Mouse (Mus musculus) heart, postnatal 14 days (tissue): ENCODE measurements at regions not wholly inside any gene's neighbourhood (a gene's known extent, or its start where the extent isn't known, plus 50 kb on each side); places are given as distances from the start of the nearest gene placed in this dataset.
"Not testable (repeated sequence)": the region's sequence is repeated elsewhere in the genome, so short reads cannot be mapped to it uniquely, and the experiment has no call there.

Experiments used
- DNase-seq, 2 experiments: peaks; one replicate each; pipeline ENCODE4 v3.0.0; 2021 to 2022
- intact Hi-C: fragments of 180-260 bp; cut with DNase I; formaldehyde crosslinking; loops from one replicate; pipeline ENCODE4 v1.15.1; 2025

DNA sequence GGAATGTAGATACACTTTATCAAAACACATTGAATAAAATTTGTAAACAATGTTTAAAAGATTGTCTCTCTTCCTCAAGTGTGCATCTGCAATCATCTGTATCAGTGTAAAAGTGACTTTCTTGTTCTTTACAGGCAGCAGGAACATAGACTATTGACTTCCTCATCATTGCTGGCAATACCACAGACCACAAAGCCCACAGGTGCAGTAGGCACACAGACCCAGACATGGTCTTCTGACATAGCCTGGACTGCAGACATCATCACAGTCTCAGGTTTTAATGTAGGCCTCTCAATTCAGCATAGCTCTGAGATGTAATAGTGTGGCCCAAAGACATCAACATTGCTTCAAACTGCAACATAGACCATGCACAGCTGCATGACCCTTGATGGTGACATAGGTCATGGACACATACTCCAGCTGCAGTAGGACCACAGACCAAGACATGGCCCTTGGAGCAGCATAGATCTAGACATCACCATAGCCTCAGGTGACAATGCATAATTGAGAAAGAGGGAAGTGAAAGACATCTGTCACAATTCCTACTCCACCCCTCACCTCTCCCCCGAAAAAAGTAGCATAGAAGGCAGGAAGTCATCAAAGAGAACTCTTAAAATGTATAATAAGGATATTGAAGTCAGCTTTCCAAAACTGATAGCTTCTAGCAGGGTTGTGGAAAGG lies 74.1 kb upstream of the Speer2 start:
- no peak for DNase-seq
- intact Hi-C loops, result no loop called here

DNA sequence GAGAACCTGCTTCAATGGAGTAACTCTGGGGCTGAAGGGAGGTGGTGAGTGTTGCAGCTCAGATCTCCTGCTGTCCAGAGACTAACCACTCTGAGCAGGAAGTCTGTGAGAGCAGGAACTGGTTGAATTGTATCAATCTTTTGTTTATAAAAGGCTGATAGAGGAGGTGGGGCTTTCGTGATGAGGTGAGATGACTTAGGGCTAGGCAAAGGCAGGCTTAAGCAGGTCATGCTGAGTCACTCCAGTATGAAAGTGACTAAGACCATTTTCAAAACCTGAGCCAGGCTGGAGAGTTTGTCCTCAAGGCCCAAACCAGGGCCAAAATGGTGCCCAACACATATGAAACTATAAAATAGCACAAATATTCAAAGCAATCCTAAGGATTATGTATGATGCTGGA lies 80.1 kb upstream of the Speer2 start:
- no peak for DNase-seq
- intact Hi-C loops, result no loop called here

DNA sequence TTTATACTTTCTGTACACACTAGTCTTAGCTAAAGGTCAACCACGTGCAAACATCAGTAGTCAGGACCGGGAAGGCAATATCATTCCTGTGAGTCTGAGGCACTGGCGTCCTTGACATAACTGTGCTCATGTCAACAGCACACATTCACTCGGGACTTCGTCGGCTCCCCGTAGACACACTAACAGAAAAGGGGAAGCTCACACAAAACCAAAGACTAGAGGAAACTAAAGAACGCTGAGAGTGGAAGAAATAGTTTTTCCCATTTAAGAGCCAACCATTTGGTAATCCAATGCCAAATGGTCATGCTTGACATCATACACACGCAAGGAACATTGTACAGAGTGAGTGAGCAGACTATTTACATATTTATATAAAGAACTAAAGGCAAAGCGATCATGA lies 85.2 kb upstream of the Speer2 start:
- intact Hi-C loops, result no loop called here
- no peak for DNase-seq

DNA sequence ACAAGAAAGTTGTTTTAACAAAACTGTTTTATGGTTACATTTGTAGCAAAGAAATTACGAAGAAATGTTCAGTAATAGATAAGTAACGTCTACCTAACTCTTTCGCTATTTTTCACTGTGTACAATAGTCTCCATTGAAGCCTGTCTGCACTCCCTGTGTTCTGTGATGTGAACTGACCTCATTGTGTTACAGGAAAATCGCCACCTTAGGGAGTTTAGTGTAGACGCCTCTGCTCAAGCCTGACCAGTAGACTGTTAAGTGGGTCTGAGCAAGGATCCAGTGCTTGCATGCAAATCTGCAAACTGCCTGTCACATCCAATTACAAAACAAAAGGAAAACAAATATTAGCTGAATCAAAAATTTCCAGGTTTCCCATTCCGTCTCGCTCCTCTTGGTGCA lies 85.8 kb upstream of the Speer2 start:
- DNase-seq, result no peak
- intact Hi-C loops, result no loop called here

DNA sequence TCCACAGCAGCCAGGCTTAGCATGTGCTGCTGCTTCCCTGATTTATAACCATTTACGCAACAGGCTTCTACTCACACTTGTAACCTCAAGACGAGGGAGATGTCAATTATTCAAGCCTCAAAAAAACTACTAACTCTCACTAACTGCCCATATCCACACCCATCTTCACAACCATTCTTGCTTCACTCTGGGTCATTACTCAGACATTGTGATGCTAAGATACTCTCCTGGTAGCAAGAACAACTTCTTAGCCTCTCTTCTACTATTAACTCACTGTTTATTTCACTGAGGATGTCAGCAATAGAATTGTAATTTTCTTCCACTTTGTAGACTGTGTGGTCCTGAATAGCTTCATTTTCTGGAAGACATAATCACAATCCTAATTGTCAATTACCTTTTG lies 88.0 kb upstream of the Speer2 start:
- intact Hi-C loops, result no loop called here
- no peak for DNase-seq

DNA sequence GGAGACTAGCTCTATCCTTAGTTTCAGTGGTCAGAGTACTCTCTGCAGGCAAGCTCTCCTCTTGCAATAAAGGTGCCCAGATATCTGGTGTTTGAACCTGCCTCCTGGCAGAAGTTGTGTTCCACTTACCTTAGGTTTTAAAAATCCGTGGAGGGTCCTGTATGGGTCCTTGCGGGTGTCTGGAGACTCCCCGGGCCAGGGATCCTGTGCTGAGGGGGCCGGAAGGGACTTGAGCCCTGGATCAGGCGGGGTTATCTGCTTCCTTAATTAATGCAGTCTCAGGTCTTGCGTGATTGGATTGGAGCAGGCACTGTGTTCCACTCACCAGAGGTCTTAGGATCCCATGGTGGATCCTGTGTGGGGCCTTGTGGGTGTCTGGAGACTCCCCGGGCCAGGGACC lies 103.0 kb upstream of the Speer2 start:
- DNase-seq, intact Hi-C loops: not testable (repeated sequence)

DNA sequence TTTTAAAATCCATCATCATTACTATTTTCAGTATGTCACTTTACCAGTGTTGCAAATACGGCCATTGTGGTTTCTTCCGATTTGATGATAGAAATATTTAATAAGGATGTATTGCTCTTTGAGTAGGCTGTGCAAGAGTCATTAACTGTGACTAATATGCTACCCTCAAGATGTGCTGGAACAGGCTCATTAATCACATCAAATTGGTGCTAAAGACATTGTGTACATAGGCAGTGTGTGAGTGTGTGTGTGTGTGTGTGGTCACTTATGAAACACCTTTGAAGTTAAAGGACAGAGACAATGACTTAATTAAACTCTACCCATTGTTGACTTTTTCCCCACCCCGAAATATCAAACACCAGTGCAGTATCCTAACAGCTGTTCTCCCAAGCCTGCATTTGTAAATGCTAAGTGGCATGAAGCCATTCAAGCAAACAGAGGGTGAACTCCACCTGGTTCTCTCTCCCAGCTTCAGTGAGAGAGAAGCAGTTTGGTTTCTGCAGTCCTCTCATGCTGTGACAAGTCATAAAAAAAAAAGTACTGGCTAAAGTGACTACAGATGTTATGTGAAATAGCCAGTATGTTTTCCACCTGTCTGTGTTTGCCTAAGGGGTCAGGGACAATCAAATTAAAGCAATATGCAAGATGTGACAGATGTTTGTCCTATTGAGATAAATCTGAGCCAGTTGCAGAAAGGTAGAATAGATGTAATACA lies 116.4 kb upstream of the Speer2 start:
- no peak for DNase-seq
- intact Hi-C loops, result no loop called here

DNA sequence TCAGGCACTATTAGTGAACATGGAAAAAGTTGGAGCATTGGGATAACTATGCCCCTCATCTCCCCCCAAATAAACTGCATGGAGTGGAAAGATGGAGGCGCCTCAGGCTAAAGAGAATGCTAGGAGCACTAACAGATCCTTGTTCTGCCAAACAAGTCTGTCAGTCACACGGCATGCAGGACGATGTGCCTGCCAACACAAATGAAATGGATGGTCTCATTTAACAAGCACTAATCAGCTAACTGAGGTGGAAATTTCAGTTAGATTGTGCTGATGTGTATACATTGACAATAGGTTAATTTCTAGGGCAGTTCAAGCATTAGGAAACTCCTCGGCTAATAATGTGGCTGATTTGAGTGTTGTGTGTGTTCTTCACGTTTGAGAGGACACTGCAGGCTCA lies 120.8 kb upstream of the Speer2 start:
- no peak for DNase-seq
- intact Hi-C loops, result no loop called here

DNA sequence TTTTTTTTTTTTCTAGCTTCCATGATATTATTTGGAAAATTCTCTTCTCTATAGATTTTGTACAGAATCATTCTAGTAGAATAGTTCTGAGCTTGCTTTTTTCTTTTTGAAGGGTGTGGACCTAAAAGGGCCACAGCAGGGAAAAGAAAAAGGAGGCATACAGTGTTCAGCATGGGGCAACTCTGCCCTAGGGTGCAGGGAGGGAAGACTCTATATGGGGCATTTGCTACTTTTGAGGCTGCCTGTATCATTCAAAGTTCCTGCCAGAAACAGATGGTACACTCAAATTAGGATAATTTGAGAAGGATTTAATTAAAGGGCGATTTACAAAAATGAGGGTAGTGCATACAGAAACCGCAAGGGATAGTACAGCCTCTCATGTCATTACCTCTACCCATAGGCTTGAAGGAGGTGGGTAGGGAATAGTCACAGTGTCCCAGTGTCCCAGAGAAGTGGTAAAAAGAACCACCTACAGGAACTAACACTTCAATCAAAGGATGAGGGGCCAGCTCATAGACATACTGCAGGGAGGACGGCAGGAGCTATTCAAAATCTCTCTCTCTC lies 128.4 kb upstream of the Speer2 start:
- DNase-seq, result no peak
- intact Hi-C loops, result no loop called here

DNA sequence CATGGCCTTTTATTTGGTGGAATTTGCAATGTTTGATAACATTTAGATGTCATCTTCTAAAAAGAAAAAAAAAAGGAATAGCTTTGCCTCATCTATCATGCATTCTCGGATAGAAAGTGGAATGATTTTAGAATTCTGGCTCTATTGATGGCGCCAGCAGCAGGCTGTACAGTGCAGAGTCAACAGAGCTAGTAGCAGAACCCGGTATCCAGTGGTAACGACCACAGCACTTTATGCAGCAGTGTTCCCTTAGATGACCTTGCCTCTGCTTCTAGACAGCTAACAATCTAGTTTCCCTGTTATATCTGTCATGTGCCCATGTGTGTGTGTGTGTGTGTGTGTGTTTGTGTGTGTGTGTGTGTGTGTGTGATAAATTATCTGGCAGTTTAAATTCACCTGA lies 129.2 kb upstream of the Speer2 start:
- intact Hi-C loops, result no loop called here
- DNase-seq, result no peak

DNA sequence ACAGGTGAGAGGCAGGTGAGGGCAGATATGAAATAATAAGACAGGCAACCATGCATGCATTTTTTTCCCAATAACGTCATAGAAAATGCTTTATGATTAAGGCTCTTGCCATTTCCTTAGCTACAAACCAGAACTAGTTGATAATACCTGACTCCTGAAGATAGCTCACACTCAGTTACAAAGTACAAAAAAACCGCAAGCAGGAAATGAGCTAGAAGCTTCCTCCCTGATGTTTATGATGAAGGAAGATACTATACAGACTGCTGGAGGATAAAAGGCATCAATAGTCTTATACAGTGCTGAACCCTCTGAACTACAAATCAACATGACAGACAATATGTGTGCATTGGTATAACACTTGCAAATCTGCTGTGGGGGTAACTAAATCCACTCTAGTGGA lies 143.3 kb upstream of the Speer2 start:
- DNase-seq, result no peak
- intact Hi-C loops, result no loop called here

DNA sequence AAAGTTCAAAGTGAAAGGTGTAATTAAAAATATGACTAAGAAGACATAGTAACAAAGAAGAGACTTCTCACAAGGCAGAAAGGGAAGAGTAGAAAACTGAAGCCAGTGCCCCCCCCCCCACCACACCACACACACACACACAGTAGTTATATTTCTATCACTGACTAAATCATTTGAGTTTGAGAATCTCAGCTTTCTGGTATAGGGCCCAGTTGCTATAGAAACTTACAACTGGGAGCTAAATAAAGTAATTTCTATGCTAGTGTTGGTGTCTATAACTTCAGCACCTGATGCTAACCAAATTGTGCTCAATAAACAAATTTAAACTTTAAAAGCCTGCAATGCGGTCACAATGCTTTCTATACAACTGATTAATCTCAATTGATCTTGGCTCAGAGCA lies 153.4 kb upstream of the Speer2 start:
- DNase-seq, result no peak
- intact Hi-C loops, result no loop called here

DNA sequence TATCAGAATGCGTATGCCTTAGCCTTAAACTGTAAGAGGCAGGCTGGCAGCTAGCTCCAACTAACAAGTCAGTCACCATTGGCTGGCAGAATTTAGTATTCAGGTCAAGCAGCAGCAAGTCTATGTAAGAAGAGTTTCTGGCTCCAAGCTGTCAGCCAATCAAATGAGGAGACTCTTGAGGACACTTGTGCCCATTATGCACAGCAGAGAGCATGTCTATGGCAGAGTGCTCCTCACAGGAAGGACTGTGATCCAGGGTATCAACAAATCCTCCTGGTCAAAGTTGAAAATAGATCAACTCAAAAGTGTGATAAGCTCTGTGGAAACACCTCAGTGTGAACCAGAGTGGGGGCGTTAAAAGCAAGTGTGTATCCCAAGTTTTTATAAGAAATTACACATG lies 156.0 kb upstream of the Speer2 start:
- intact Hi-C loops, result no loop called here
- no peak for DNase-seq

DNA sequence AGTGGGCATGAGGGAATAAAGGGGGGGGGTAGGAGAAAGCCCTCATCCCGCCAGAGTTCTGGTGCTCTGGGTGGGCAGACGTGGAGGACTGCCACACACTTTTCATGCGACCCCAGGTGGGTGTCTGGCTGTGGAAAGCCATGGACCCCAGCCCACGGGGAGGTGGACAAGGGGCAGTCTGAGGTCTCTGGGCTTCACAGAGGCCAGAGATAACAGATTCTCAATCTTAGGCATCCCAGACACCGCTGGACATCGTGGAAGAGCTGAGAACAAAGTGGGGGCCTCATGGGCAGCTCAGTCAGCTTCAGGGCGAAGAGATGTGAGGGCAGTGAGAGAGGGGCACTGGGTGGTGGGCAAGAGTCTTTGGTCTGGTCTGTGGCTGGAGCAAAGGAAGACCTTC lies 157.9 kb upstream of the Speer2 start:
- intact Hi-C loops, result no loop called here
- DNase-seq, result no peak

DNA sequence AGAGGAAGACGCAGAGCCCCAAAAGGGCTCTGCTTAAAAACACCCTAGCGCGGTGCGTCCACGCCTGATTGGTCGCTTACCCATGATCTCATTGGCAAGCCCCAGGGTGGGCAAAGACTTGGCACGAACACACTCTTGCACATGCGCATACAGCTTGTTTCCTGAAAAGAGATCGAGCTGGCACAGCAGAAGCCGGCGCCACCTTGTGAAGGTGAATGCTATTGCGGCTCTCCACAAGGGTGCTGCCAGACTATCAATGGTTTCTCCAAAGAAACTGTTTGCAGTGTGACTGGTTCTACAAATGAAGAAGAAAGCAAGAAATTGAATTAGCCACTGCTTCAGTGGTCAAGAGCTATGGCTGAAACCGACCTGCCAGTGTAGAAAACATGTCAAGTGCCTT lies 165.1 kb upstream of the Speer2 start:
- DNase-seq, result no peak
- intact Hi-C loops, result no loop called here

DNA sequence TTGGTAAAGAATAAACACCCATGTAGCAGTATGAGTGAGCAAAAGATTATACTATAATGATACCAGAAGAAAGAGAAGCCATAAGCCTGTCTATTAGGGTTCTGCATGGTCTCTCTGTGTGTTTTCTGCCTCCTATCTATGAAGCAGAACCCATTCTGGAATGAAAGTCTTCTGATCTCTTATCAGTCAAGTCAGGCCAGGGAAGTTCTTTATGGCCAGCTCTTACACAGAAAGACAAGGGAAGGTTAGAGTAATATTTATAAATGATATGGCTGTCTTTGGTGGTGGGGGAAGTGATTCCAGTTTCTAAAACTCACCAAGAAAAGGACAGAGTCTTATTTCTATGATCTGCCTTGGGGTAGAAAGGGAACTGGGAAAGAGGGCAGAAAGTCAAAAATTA lies 182.0 kb upstream of the Speer2 start:
- DNase-seq, result no peak
- intact Hi-C loops, result no loop called here

DNA sequence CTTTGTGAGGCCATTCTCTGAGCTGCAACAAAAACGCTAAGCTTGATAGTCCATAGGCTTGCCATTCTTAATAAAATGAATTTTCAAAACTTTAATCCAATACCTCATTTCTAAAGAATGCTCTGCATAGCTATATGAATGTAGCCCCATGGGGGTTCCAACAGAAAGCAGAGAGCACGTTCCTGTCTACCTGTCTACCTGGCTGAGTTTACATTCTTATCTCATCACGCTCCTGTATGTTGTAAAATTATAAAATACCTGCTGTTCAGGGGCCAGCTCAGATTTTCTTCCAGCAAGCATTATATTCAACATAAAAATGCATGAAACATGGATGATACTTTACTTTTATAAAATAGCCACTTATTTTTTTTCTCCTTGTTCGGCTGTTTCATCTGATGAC lies 182.5 kb upstream of the Speer2 start:
- no peak for DNase-seq
- intact Hi-C loops, result no loop called here

DNA sequence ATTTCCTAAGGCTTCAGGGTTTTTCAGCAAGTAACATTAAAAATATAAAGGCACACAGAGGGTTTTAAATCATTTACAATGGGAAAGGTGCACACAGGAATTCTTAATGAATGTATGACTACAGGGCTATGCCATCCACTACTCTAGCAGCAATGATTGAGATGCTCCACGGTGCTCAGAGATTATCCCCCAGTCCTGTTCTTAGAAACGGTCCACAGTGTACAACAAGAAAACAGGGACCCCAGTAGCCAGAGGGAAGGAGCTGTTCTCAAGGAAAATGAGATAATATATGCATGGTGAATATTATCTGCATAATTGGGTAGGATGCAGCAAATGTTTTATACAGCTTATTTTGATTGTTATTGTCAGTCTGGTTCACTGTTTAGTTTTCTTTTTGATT lies 186.3 kb upstream of the Speer2 start:
- DNase-seq, result no peak
- intact Hi-C loops, result no loop called here

DNA sequence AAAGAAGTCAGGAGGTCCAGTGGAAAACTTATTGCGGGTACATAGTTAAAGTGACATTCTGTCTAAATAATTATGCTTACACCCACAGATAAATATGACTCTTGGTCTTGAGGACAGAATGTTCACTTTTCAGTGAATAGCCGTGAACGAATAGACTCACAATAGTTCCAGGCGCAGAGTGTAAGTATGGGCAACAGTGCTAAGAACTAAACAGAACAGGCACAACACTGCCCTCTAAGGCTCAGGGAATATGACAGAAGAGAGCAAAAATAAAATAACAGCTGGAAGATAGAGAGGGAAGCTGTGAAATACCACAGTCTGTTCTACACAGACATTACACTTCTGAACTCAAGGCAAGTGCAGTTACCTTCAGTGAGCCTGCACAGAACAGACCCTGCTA lies 207.9 kb upstream of the Speer2 start:
- peak in 1 of 2 experiments; percentile 1 for DNase-seq
- intact Hi-C loops, result no loop called here

DNA sequence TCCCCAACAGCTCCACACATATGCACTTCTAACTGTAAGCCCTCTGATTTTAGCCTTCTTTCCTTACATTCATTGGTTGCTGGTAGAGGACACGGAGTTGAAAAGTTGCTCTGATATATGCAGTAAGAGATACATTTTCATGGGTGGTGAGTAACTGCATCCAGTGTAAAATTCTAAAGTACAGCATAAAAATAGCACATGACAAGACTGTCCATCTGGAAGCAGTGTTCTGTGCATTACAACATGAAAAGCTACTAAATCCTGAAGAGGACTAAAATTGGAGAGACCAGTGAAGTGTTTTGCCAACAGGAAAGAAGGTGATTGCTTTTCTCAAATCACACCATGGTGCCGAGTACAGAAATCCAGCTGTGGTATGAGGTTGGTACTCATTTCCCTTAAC lies 210.2 kb upstream of the Speer2 start:
- intact Hi-C loops, result no loop called here

DNA sequence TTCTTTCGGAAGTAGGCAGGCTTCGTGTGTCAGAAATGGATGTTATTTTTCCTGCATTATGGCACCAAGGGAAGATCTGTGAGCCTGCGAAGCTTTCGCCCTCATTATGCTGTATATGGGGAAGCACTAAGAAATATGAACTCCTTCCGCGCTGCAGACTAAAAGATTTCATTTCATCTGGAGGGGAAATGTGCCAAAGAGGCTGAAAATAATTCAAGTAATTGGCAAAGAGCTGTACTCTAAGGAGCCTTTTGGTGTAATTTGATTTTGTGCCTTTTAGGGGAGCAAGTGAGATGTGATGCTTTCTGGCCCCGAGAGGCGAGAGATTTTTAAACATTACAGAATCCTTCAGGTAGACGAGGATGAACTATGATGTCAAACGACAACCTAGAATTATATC lies 216.0 kb upstream of the Speer2 start:
- intact Hi-C loops, result no loop called here
- DNase-seq, result no peak

More for the DNA sequence above, 210.2 kb upstream of the Speer2 start:
- DNase-seq, result no peak

DNA sequence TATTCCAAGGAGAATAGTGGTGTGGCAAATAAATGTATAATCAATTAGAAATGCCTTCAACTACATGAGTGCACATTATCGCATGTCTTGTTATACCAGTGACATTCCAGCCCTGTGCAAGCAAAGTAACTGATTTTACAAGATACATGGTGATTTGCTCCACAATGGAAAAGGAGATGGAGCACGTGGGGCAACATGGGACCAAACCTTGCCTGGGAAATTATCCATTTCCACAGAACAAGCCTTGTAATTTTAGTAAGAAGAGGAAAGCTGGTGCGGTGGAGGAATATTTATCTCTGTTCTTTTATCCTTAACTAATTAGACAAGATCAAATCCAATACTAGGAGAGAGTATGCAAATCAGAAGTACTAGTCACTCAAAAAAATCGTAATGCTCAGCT lies 222.5 kb upstream of the Gbe1 start:
- intact Hi-C loops, result no loop called here
- no peak for DNase-seq
